Mouse (Mus musculus): Measurements from ENCODE around the gene 1700037H04Rik. TPM values are rescaled to one million over a fixed set of nuclear protein-coding genes. Genes with fewer than 3 reads are reported as not detected.

Gene 1700037H04Rik
- polyA plus RNA-seq, 1 experiment from 2014 or later, result 130 TPM

DNA sequence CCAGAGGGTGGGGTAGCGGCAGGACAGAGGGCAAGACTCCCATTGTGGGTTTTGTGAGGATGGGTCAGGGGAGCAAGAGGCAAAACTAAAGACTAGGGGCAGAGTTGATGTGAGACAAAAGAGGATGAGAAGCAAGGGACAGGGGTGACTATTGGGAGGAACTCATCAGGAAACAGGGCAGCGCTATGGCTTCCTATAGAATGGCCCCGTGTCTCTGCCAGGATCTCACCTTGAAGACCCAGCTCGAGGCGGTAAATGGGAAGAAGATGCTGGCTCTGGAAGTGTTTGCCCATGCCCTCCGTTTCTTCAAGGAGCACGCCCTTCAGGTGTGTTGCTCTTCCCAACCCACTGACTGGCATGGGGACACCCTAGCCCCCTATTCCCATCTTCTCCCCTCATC is 21.1 kb downstream of the 1700037H04Rik start:
- peaks cover 6% of the 10 kb centered on the region for H3K36me3 ChIP-seq (ENCODE audit: control insufficient read depth, insufficient read depth, low read length)
- H3K27ac ChIP-seq (ENCODE audit: low read depth, low read length), result no peak overlapping the region
- DNase-seq (ENCODE audit: low spot score), result no peak
- 90% methylated on average over 7 of the region's 7 CpGs for WGBS
- no peaks in the 10 kb centered on the region for H3K4me1 ChIP-seq (ENCODE audit: control insufficient read depth, insufficient read depth, low read length)
- no peaks in the 10 kb centered on the region for H3K9me3 ChIP-seq (ENCODE audit: control insufficient read depth, low read length)
- no peaks in the 10 kb centered on the region for H3K27me3 ChIP-seq (ENCODE audit: control insufficient read depth, insufficient read depth, low read length)
- no peak overlapping the region for H3K4me2 ChIP-seq (ENCODE audit: low read depth)
- no peak overlapping the region for H3K4me3 ChIP-seq (ENCODE audit: low read depth, low read length)
- H3K9ac ChIP-seq (ENCODE audit: low read length), result no peak overlapping the region
- no peak for ATAC-seq (ENCODE audit: insufficient read depth, low FRiP score, low TSS enrichment)

- Histone ChIP-seq H3K9me3 (ENCODE audit: control insufficient read depth, low read length) (no peaks in the 10 kb centered on the region), H3K4me1 (ENCODE audit: control insufficient read depth, insufficient read depth, low read length) (no peaks in the 10 kb centered on the region), H3K27ac (ENCODE audit: low read depth, low read length) (no peak overlapping the region), H3K4me3 (ENCODE audit: low read depth, low read length) (no peak overlapping the region), H3K4me2 (ENCODE audit: low read depth) (no peak overlapping the region), H3K27me3 (ENCODE audit: control insufficient read depth, insufficient read depth, low read length) (no peaks in the 10 kb centered on the region), H3K9ac (ENCODE audit: low read length) (no peak overlapping the region), H3K36me3 (ENCODE audit: control insufficient read depth, insufficient read depth, low read length) (peaks cover 6% of the 10 kb centered on the region)
- ATAC-seq (ENCODE audit: insufficient read depth, low FRiP score, low TSS enrichment), result no peak
- DNase-seq (ENCODE audit: low spot score), result no peak
- WGBS, result 89% methylated on average over 4 of the region's 4 CpGs
These were observed 21.6 kb downstream of the 1700037H04Rik start for GRCm38 (mm10) chr2:131138296-131138695.

- no peak overlapping the region for H3K4me3 ChIP-seq (ENCODE audit: low read depth, low read length)
- H3K4me1 ChIP-seq (ENCODE audit: control insufficient read depth, insufficient read depth, low read length), result no peaks in the 10 kb centered on the region
- H3K4me2 ChIP-seq (ENCODE audit: low read depth), result no peak overlapping the region
- ATAC-seq (ENCODE audit: insufficient read depth, low FRiP score, low TSS enrichment) (no peak), DNase-seq (ENCODE audit: low spot score) (no peak)
- no peak overlapping the region for H3K27ac ChIP-seq (ENCODE audit: low read depth, low read length)
- no peaks in the 10 kb centered on the region for H3K27me3 ChIP-seq (ENCODE audit: control insufficient read depth, insufficient read depth, low read length)
- WGBS, result 72% methylated on average over 11 of the region's 11 CpGs
- H3K9me3 ChIP-seq (ENCODE audit: control insufficient read depth, low read length), result no peaks in the 10 kb centered on the region
- H3K36me3 ChIP-seq (ENCODE audit: control insufficient read depth, insufficient read depth, low read length), result peaks cover 2% of the 10 kb centered on the region; the same call in 1 of the 2 replicates
- H3K9ac ChIP-seq (ENCODE audit: low read length), result no peak overlapping the region
These were observed 24.3 kb downstream of the 1700037H04Rik start for GRCm38 (mm10) chr2:131135521-131136139.

DNA sequence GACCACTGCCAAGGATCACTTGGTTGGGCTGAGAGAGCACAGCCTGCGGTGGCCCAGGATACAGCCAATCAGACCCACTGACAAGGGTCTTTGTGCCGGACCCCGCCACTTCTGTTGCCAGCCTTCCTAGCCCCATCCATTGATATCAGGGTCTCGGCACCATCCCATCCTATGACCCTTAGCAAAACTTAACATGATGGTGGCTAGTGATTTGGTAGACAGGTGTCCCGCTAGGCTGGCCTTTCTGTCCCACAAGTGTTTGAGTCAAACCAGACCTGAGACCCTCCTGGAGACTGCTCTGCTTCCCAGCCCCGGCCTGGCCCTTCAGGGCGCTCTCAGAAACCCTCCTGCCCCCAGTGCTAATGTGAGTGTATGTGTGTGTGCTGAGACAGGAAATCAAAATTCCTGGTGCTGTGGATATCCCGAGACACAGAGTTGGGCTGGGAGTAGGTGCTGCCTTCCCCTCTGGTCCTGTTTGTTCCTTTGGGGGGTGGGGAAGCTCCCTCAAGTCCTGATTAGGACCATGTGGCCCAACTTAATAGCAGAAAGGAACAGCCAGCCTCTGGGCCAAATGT is 25.0 kb downstream of the 1700037H04Rik start:
- Histone ChIP-seq H3K27me3 (ENCODE audit: control insufficient read depth, insufficient read depth, low read length) (no peaks in the 10 kb centered on the region), H3K9ac (ENCODE audit: low read length) (no peak overlapping the region), H3K4me3 (ENCODE audit: low read depth, low read length) (no peak overlapping the region), H3K4me2 (ENCODE audit: low read depth) (no peak overlapping the region), H3K4me1 (ENCODE audit: control insufficient read depth, insufficient read depth, low read length) (no peaks in the 10 kb centered on the region), H3K9me3 (ENCODE audit: control insufficient read depth, low read length) (no peaks in the 10 kb centered on the region), H3K36me3 (ENCODE audit: control insufficient read depth, insufficient read depth, low read length) (peaks cover 2% of the 10 kb centered on the region; the same call in 1 of the 2 replicates), H3K27ac (ENCODE audit: low read depth, low read length) (no peak overlapping the region)
- DNase-seq (ENCODE audit: low spot score) (no peak), ATAC-seq (ENCODE audit: insufficient read depth, low FRiP score, low TSS enrichment) (no peak)
- WGBS, result 86% methylated on average over 8 of the region's 8 CpGs

GRCm38 (mm10) chr2:131134381-131134780 is 25.5 kb downstream of the 1700037H04Rik start:
- WGBS, result 38% methylated on average over 1 of the region's 1 CpGs
- Histone ChIP-seq H3K9ac (ENCODE audit: low read length) (no peak overlapping the region), H3K4me3 (ENCODE audit: low read depth, low read length) (no peak overlapping the region), H3K4me1 (ENCODE audit: control insufficient read depth, insufficient read depth, low read length) (no peaks in the 10 kb centered on the region), H3K27ac (ENCODE audit: low read depth, low read length) (no peak overlapping the region), H3K27me3 (ENCODE audit: control insufficient read depth, insufficient read depth, low read length) (no peaks in the 10 kb centered on the region), H3K9me3 (ENCODE audit: control insufficient read depth, low read length) (no peaks in the 10 kb centered on the region), H3K4me2 (ENCODE audit: low read depth) (no peak overlapping the region), H3K36me3 (ENCODE audit: control insufficient read depth, insufficient read depth, low read length) (peaks cover 2% of the 10 kb centered on the region; the same call in 1 of the 2 replicates)
- DNase-seq (ENCODE audit: low spot score) (no peak), ATAC-seq (ENCODE audit: insufficient read depth, low FRiP score, low TSS enrichment) (no peak)

DNA sequence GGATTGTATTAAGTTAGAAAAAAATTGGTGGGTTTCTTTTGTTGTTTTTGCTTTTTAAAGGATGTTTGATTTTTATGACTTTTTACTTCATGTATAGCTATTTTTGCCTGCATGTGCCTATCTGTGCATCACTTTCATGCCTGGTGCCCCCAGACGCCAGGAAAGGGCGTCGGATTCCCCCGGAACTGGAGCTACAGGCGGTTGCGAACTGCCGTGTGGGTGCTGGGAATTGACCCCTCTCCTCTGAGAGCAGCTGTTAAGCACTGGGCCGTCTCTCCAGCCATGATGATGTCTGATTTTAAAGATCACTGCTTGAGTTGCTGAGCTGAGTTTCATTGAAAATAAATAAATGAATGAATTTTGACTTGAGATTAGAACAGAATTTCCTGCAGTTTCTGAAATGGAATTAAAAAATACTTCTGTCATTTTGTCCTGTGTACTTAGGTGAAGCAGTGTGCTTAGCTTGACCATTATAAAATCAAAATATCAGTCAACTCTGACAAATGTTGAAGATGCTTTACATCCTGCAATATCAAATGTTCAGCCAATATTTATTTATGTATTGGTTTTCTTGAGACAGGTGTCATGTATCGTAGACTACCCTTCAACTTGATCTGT is 26.8 kb downstream of the 1700037H04Rik start, which contains the start of gene Gm11037:
Gm11037 (plus strand) TSS at position 568 of the 618 bp plus-strand sequence.
- H3K9me3 ChIP-seq (ENCODE audit: control insufficient read depth, low read length), result no peaks in the 10 kb centered on the region
- H3K27me3 ChIP-seq (ENCODE audit: control insufficient read depth, insufficient read depth, low read length), result no peaks in the 10 kb centered on the region
- no peak within 1 kb of the TSS for H3K9ac ChIP-seq (ENCODE audit: low read length)
- WGBS, result 87% methylated on average over 9 of the region's 9 CpGs
- DNase-seq (ENCODE audit: low spot score), result no peak
- no peak within 1 kb of the TSS for H3K4me2 ChIP-seq (ENCODE audit: low read depth)
- peaks cover 2% of the 10 kb centered on the region; the same call in 1 of the 2 replicates for H3K36me3 ChIP-seq (ENCODE audit: control insufficient read depth, insufficient read depth, low read length)
- no peaks in the 10 kb centered on the region; the same call in 1 of the 2 replicates for H3K4me1 ChIP-seq (ENCODE audit: control insufficient read depth, insufficient read depth, low read length)
- no peak within 1 kb of the TSS for H3K27ac ChIP-seq (ENCODE audit: low read depth, low read length)
- no peak for ATAC-seq (ENCODE audit: insufficient read depth, low FRiP score, low TSS enrichment)
- no peak within 1 kb of the TSS for H3K4me3 ChIP-seq (ENCODE audit: low read depth, low read length)

GRCm38 (mm10) chr2:131132111-131132888 is 27.6 kb downstream of the 1700037H04Rik start:
- no peak overlapping the region for H3K9ac ChIP-seq (ENCODE audit: low read length)
- H3K27ac ChIP-seq (ENCODE audit: low read depth, low read length), result no peak overlapping the region
- DNase-seq (ENCODE audit: low spot score), result no peak
- H3K9me3 ChIP-seq (ENCODE audit: control insufficient read depth, low read length), result no peaks in the 10 kb centered on the region
- H3K27me3 ChIP-seq (ENCODE audit: control insufficient read depth, insufficient read depth, low read length), result no peaks in the 10 kb centered on the region
- ATAC-seq (ENCODE audit: insufficient read depth, low FRiP score, low TSS enrichment), result no peak
- H3K4me3 ChIP-seq (ENCODE audit: low read depth, low read length), result no peak overlapping the region
- 82% methylated on average over 10 of the region's 10 CpGs for WGBS
- no peak overlapping the region for H3K4me2 ChIP-seq (ENCODE audit: low read depth)
- peaks cover 2% of the 10 kb centered on the region; the same call in 1 of the 2 replicates for H3K36me3 ChIP-seq (ENCODE audit: control insufficient read depth, insufficient read depth, low read length)
- peaks cover 6% of the 10 kb centered on the region for H3K4me1 ChIP-seq (ENCODE audit: control insufficient read depth, insufficient read depth, low read length)

- Histone ChIP-seq H3K27ac (ENCODE audit: low read depth, low read length) (no peak overlapping the region), H3K9ac (ENCODE audit: low read length) (no peak overlapping the region), H3K4me1 (ENCODE audit: control insufficient read depth, insufficient read depth, low read length) (peaks cover 16% of the 10 kb centered on the region), H3K9me3 (ENCODE audit: control insufficient read depth, low read length) (no peaks in the 10 kb centered on the region), H3K27me3 (ENCODE audit: control insufficient read depth, insufficient read depth, low read length) (no peaks in the 10 kb centered on the region), H3K36me3 (ENCODE audit: control insufficient read depth, insufficient read depth, low read length) (peaks cover 2% of the 10 kb centered on the region; the same call in 1 of the 2 replicates), H3K4me2 (ENCODE audit: low read depth) (no peak overlapping the region), H3K4me3 (ENCODE audit: low read depth, low read length) (no peak overlapping the region)
- no peak for ATAC-seq (ENCODE audit: insufficient read depth, low FRiP score, low TSS enrichment)
- no peak for DNase-seq (ENCODE audit: low spot score)
- 78% methylated on average over 2 of the region's 2 CpGs for WGBS
These were observed 29.0 kb downstream of the 1700037H04Rik start for GRCm38 (mm10) chr2:131130849-131131248.

Data from neural tube, embryonic 11.5 days (tissue).